In genomic region chr13:111418087-111418486, GRCm38 (mm10) we compare ENCODE assay signal across 22 mouse cellular contexts.
DNase-seq lines count a peak whose midpoint lies in the region; ATAC-seq and TF ChIP-seq lines count a peak whose summit lies in the region.
"Had no signal": no experiment of that assay in that cellular context is flagged by ENCODE, and none has a peak within 500 bp of the region (broad histone marks: within the 10 kb centered on the region; RNA-seq: fewer than 3 reads in every experiment).

No protein-coding gene starts in this region.

- no peaks in the 10 kb centered on the region for H3K4me1 ChIP-seq in intestine, embryonic 15.5 days (replicated peaks)
- H3K4me1 ChIP-seq in intestine, postnatal 0 days (replicated peaks; ENCODE audit: control insufficient read depth, insufficient read depth, low read length): no peaks in the 10 kb centered on the region
- no peaks in the 10 kb centered on the region for H3K4me1 ChIP-seq in liver, postnatal 0 days (ENCODE audit: insufficient read depth)
- no peaks in the 10 kb centered on the region for H3K4me1 ChIP-seq in neural tube, embryonic 13.5 days (replicated peaks)
- H3K4me1 ChIP-seq: liver, embryonic 13.5 days; midbrain, embryonic 10.5 days had no signal

- H3K4me3 ChIP-seq in intestine, embryonic 15.5 days (replicated peaks): no peak overlapping the region
- no peak overlapping the region for H3K4me3 ChIP-seq in intestine, postnatal 0 days (ENCODE audit: low read depth, low read length)
- H3K4me3 ChIP-seq in liver, postnatal 0 days (ENCODE audit: low read depth, low read length): no peak overlapping the region
- H3K4me3 ChIP-seq in neural tube, embryonic 13.5 days: no peak overlapping the region
- H3K4me3 ChIP-seq: heart, adult 2 months; liver, embryonic 13.5 days; midbrain, embryonic 10.5 days; myocyte had no signal

- DNase-seq in liver, postnatal 0 days: no peak
- no peak for DNase-seq in liver
- DNase-seq in neural tube, embryonic 10.5 days (ENCODE audit: extremely low spot score, low spot score): no peak
- DNase-seq in adrenal gland, adult 18-20 months (ENCODE audit: low spot score in 2 of 2): no peak
- DNase-seq: adrenal gland, adult 2 months; cerebellum, adult 8-10 months; gastrocnemius, postnatal 10 days; heart, adult 2 months; heart, postnatal 4 days; kidney, adult 2 months; liver, embryonic 13.5 days; right cerebral cortex, postnatal 14 days; spleen, adult 18-20 months; thymus, postnatal 36 days had no signal

- ATAC-seq in intestine, embryonic 15.5 days: peak; percentile 50; the same call in 1 of the 2 replicates
- ATAC-seq in intestine, postnatal 0 days: no peak
- ATAC-seq in liver, postnatal 0 days: peak; percentile 15; the same call in 1 of the 2 replicates
- ATAC-seq in neural tube, embryonic 13.5 days (ENCODE audit: low read depth): 0 out of 2 replicates have a peak, but pooled peaks have one; percentile 43
- ATAC-seq: forebrain, embryonic 14.5 days; hindbrain, postnatal 0 days had no signal

- no peak overlapping the region for H3K9ac ChIP-seq in intestine, embryonic 15.5 days
- H3K9ac ChIP-seq in intestine, postnatal 0 days (ENCODE audit: low read depth, low read length): no peak overlapping the region
- no peak overlapping the region for H3K9ac ChIP-seq in liver, postnatal 0 days (replicated peaks)
- H3K9ac ChIP-seq in neural tube, embryonic 13.5 days: no peak overlapping the region
- H3K9ac ChIP-seq: liver, embryonic 13.5 days had no signal

- TF ChIP-seq EP300 in liver, postnatal 0 days (IDR thresholded peaks at IDR 0.05; ENCODE audit: low read depth): no peak

- WGBS in intestine, embryonic 15.5 days: 61% methylated on average over 2 of the region's 2 CpGs
- 47% methylated on average over 2 of the region's 2 CpGs for WGBS in intestine, postnatal 0 days
- 47% methylated on average over 2 of the region's 2 CpGs for WGBS in liver, postnatal 0 days (ENCODE audit: insufficient replicate concordance)
- 77% methylated on average over 2 of the region's 2 CpGs for WGBS in neural tube, embryonic 13.5 days

- no peak overlapping the region for H3K27ac ChIP-seq in intestine, embryonic 15.5 days
- H3K27ac ChIP-seq in intestine, postnatal 0 days (ENCODE audit: low read depth, low read length): no peak overlapping the region
- H3K27ac ChIP-seq in liver, postnatal 0 days (ENCODE audit: low read depth): no peak overlapping the region
- H3K27ac ChIP-seq in neural tube, embryonic 13.5 days (replicated peaks): no peak overlapping the region
- H3K27ac ChIP-seq: heart, adult 2 months; hindbrain, postnatal 0 days; liver, embryonic 13.5 days; macrophage; midbrain, embryonic 10.5 days had no signal

- no peaks in the 10 kb centered on the region for H3K27me3 ChIP-seq in intestine, embryonic 15.5 days (replicated peaks)
- no peaks in the 10 kb centered on the region for H3K27me3 ChIP-seq in intestine, postnatal 0 days (replicated peaks; ENCODE audit: control insufficient read depth, insufficient read depth, low read length)
- no peaks in the 10 kb centered on the region for H3K27me3 ChIP-seq in liver, postnatal 0 days (ENCODE audit: insufficient read depth, low read length)
- H3K27me3 ChIP-seq in neural tube, embryonic 13.5 days: no peaks in the 10 kb centered on the region
- H3K27me3 ChIP-seq: liver, embryonic 13.5 days had no signal

- no peak overlapping the region for H3K4me2 ChIP-seq in intestine, embryonic 15.5 days (replicated peaks)
- H3K4me2 ChIP-seq in intestine, postnatal 0 days (replicated peaks; ENCODE audit: low read depth): no peak overlapping the region
- H3K4me2 ChIP-seq in liver, postnatal 0 days (ENCODE audit: low read depth, low read length): no peak overlapping the region
- no peak overlapping the region for H3K4me2 ChIP-seq in neural tube, embryonic 13.5 days
- H3K4me2 ChIP-seq: liver, embryonic 13.5 days had no signal

- H3K36me3 ChIP-seq in intestine, embryonic 15.5 days: no peaks in the 10 kb centered on the region
- H3K36me3 ChIP-seq in intestine, postnatal 0 days (ENCODE audit: control insufficient read depth, insufficient read depth): no peaks in the 10 kb centered on the region
- H3K36me3 ChIP-seq in liver, postnatal 0 days (replicated peaks; ENCODE audit: insufficient read depth, low read length): peaks cover 4% of the 10 kb centered on the region; the same call in 1 of the 2 replicates
- H3K36me3 ChIP-seq in neural tube, embryonic 13.5 days: 0 out of 2 replicates have a peak, but pooled peaks cover 3% of the 10 kb centered on the region

- TF ChIP-seq CTCF in intestine, postnatal 0 days (IDR thresholded peaks at IDR 0.05; ENCODE audit: low read depth): no peak
- TF ChIP-seq CTCF in liver, postnatal 0 days (IDR thresholded peaks at IDR 0.05; ENCODE audit: low read depth): no peak

- H3K9me3 ChIP-seq in intestine, embryonic 15.5 days: no peaks in the 10 kb centered on the region
- H3K9me3 ChIP-seq in intestine, postnatal 0 days (ENCODE audit: control insufficient read depth): no peaks in the 10 kb centered on the region
- no peaks in the 10 kb centered on the region for H3K9me3 ChIP-seq in liver, postnatal 0 days (ENCODE audit: low read length)
- no peaks in the 10 kb centered on the region for H3K9me3 ChIP-seq in neural tube, embryonic 13.5 days
- H3K9me3 ChIP-seq: liver, embryonic 13.5 days; midbrain, embryonic 10.5 days had no signal
